Mouse (Mus musculus) forebrain, embryonic 13.5 days (tissue): ENCODE data around the gene Myt1l. TPM values are rescaled to one million over a fixed set of nuclear protein-coding genes. Genes with fewer than 3 reads are reported as not detected.

ENCODE experiments used
- ATAC-seq: fragments of 200-750 bp; cut with Nextera tagmentation; 2 replicates; pipeline ENCODE4 v1.8.0; 2017
- H3K27ac ChIP-seq: fragments of 300-500 bp; sonication (generic); 2 replicates; pipeline ENCODE4 v1.5.1; 2015; ENCODE audit warnings: inconsistent platforms, mild to moderate bottlenecking, moderate library complexity
- H3K27me3 ChIP-seq: fragments of 300-500 bp; sonication (generic); 2 replicates; pipeline ENCODE4 v1.6.1; 2015; ENCODE audit warnings: mild to moderate bottlenecking, inconsistent platforms
- H3K36me3 ChIP-seq: fragments of 300-500 bp; sonication (generic); 2 replicates; pipeline ENCODE4 v1.6.1; 2015; ENCODE audit warnings: mild to moderate bottlenecking, inconsistent platforms; ENCODE audit not compliant: poor library complexity, severe bottlenecking
- H3K4me1 ChIP-seq: fragments of 300-500 bp; sonication (generic); 2 replicates; pipeline ENCODE4 v1.6.1; 2015; ENCODE audit warnings: inconsistent platforms
- H3K4me2 ChIP-seq: fragments of 300-500 bp; sonication (generic); 2 replicates; pipeline ENCODE4 v1.6.1; 2015; ENCODE audit warnings: inconsistent platforms, mild to moderate bottlenecking, moderate library complexity
- H3K4me3 ChIP-seq: fragments of 300-500 bp; sonication (generic); 2 replicates; pipeline ENCODE4 v1.5.1; 2015; ENCODE audit warnings: mild to moderate bottlenecking, inconsistent platforms
- H3K9ac ChIP-seq: fragments of 300-500 bp; sonication (generic); 2 replicates; pipeline ENCODE4 v1.6.1; 2015; ENCODE audit warnings: mild to moderate bottlenecking, inconsistent platforms
- H3K9me3 ChIP-seq: fragments of 300-500 bp; sonication (generic); replicated peaks from 2 replicates; pipeline ENCODE4 v1.6.1; 2016; ENCODE audit warnings: inconsistent platforms
- WGBS: fragments of 180-500 bp; shearing (Covaris S2); methylation state at CpG from one replicate; pipeline ENCODE4 v1.1.7; 2015; 5-methylcytosine and 5-hydroxymethylcytosine counted together
- polyA plus RNA-seq: library from polyadenylated mRNA; unstranded; fragments of >200 nt; fragmentation: Nextera tagmentation; extraction: Ambion mirVana; gene quantifications from 2 replicates; pipeline ENCODE4 v1.2.1, GENCODE M21; 2015

Myt1l gene
- polyA plus RNA-seq, 1 experiment from 2014 or later = 116 TPM

- no peak overlapping the region for H3K27ac ChIP-seq
- H3K27me3 ChIP-seq = no peaks in the 10 kb centered on the region
- no peak overlapping the region for H3K9ac ChIP-seq
- no peak overlapping the region for H3K4me3 ChIP-seq
- H3K36me3 ChIP-seq = peaks cover 26% of the 10 kb centered on the region
- no peaks in the 10 kb centered on the region for H3K9me3 ChIP-seq
- H3K4me2 ChIP-seq = no peak overlapping the region
- WGBS = 93% methylated on average over 7 of the region's 7 CpGs
- H3K4me1 ChIP-seq = peaks cover 13% of the 10 kb centered on the region; the same call in 1 of the 2 replicates
- ATAC-seq = no peak
Measured at GRCm38 (mm10) chr12:29838421-29838820, 310.2 kb downstream of the Myt1l start.

- Histone ChIP-seq H3K27ac (no peak overlapping the region), H3K9ac (no peak overlapping the region), H3K9me3 (no peaks in the 10 kb centered on the region), H3K36me3 (peaks cover 31% of the 10 kb centered on the region), H3K4me2 (no peak overlapping the region), H3K4me3 (no peak overlapping the region), H3K27me3 (no peaks in the 10 kb centered on the region), H3K4me1 (peaks cover 8% of the 10 kb centered on the region)
- 89% methylated on average over 3 of the region's 3 CpGs for WGBS
- no peak for ATAC-seq
Measured at GRCm38 (mm10) chr12:29849936-29850335, 321.8 kb downstream of the Myt1l start.

- H3K4me1 ChIP-seq = peaks cover 8% of the 10 kb centered on the region
- no peaks in the 10 kb centered on the region for H3K9me3 ChIP-seq
- H3K4me2 ChIP-seq = no peak overlapping the region
- 67% methylated on average over 9 of the region's 9 CpGs for WGBS
- 0 out of 2 replicates have a peak, but pooled peaks have one; percentile 50 for ATAC-seq
- H3K9ac ChIP-seq = no peak overlapping the region
- H3K4me3 ChIP-seq = no peak overlapping the region
- H3K36me3 ChIP-seq = peaks cover 45% of the 10 kb centered on the region
- no peaks in the 10 kb centered on the region for H3K27me3 ChIP-seq
- H3K27ac ChIP-seq = peak overlapping the region; percentile 51; the same call in 1 of the 2 replicates
Measured at GRCm38 (mm10) chr12:29854151-29854585, 326.0 kb downstream of the Myt1l start.

GRCm38 (mm10) chr12:29855007-29855406, 326.8 kb downstream of the Myt1l start:
- H3K4me1 ChIP-seq = peaks cover 8% of the 10 kb centered on the region
- no peak overlapping the region for H3K27ac ChIP-seq
- ATAC-seq = peak; percentile 59; the same call in 1 of the 2 replicates
- WGBS = 17% methylated on average over 5 of the region's 5 CpGs
- H3K9ac ChIP-seq = no peak overlapping the region
- H3K36me3 ChIP-seq = peaks cover 43% of the 10 kb centered on the region
- H3K4me3 ChIP-seq = no peak overlapping the region
- no peak overlapping the region for H3K4me2 ChIP-seq
- H3K27me3 ChIP-seq = no peaks in the 10 kb centered on the region
- no peaks in the 10 kb centered on the region for H3K9me3 ChIP-seq

GRCm38 (mm10) chr12:29860986-29861385, 332.8 kb downstream of the Myt1l start:
- H3K27me3 ChIP-seq = no peaks in the 10 kb centered on the region
- H3K4me1 ChIP-seq = no peaks in the 10 kb centered on the region
- WGBS = 31% methylated on average over 2 of the region's 2 CpGs
- no peak overlapping the region for H3K9ac ChIP-seq
- no peak overlapping the region for H3K4me3 ChIP-seq
- H3K4me2 ChIP-seq = no peak overlapping the region
- ATAC-seq = no peak
- H3K36me3 ChIP-seq = peaks cover 27% of the 10 kb centered on the region
- no peaks in the 10 kb centered on the region for H3K9me3 ChIP-seq
- H3K27ac ChIP-seq = no peak overlapping the region

- no peaks in the 10 kb centered on the region for H3K9me3 ChIP-seq
- ATAC-seq = no peak
- H3K27me3 ChIP-seq = no peaks in the 10 kb centered on the region
- H3K36me3 ChIP-seq = peaks cover 12% of the 10 kb centered on the region
- H3K27ac ChIP-seq = no peak overlapping the region
- H3K4me2 ChIP-seq = no peak overlapping the region
- H3K9ac ChIP-seq = no peak overlapping the region; the same call in 1 of the 2 replicates
- H3K4me1 ChIP-seq = peaks cover 27% of the 10 kb centered on the region
- no peak overlapping the region for H3K4me3 ChIP-seq
- WGBS = 76% methylated on average over 4 of the region's 4 CpGs
Measured at GRCm38 (mm10) chr12:29868295-29868694, 340.1 kb downstream of the Myt1l start.

GRCm38 (mm10) chr12:29868781-29869180, 340.6 kb downstream of the Myt1l start:
- H3K27me3 ChIP-seq = no peaks in the 10 kb centered on the region
- peaks cover 31% of the 10 kb centered on the region for H3K4me1 ChIP-seq
- ATAC-seq = no peak
- H3K36me3 ChIP-seq = peaks cover 12% of the 10 kb centered on the region
- H3K27ac ChIP-seq = no peak overlapping the region
- H3K4me2 ChIP-seq = no peak overlapping the region
- 91% methylated on average over 9 of the region's 9 CpGs for WGBS
- H3K9ac ChIP-seq = no peak overlapping the region
- no peaks in the 10 kb centered on the region for H3K9me3 ChIP-seq
- H3K4me3 ChIP-seq = no peak overlapping the region

GRCm38 (mm10) chr12:29872156-29872815, 344.1 kb downstream of the Myt1l start:
- H3K4me2 ChIP-seq = peak overlapping the region; percentile 41
- peak overlapping the region; percentile 96 for H3K27ac ChIP-seq
- H3K4me3 ChIP-seq = no peak overlapping the region
- WGBS = 4% methylated on average over 7 of the region's 7 CpGs
- peaks cover 10% of the 10 kb centered on the region for H3K36me3 ChIP-seq
- no peaks in the 10 kb centered on the region for H3K27me3 ChIP-seq
- peak overlapping the region; percentile 41; the same call in 1 of the 2 replicates for H3K9ac ChIP-seq
- no peaks in the 10 kb centered on the region for H3K9me3 ChIP-seq
- peak; percentile 99 for ATAC-seq
- H3K4me1 ChIP-seq = peaks cover 34% of the 10 kb centered on the region

- Histone ChIP-seq H3K27ac (peak overlapping the region; percentile 96), H3K4me1 (peaks cover 34% of the 10 kb centered on the region), H3K4me3 (no peak overlapping the region), H3K4me2 (no peak overlapping the region), H3K9ac (no peak overlapping the region), H3K9me3 (no peaks in the 10 kb centered on the region), H3K36me3 (peaks cover 7% of the 10 kb centered on the region; the same call in 1 of the 2 replicates), H3K27me3 (no peaks in the 10 kb centered on the region)
- no peak for ATAC-seq
- 69% methylated on average over 1 of the region's 1 CpGs for WGBS
Measured at GRCm38 (mm10) chr12:29873281-29873772, 345.1 kb downstream of the Myt1l start.

GRCm38 (mm10) chr12:29877977-29878376, 349.8 kb downstream of the Myt1l start:
- Histone ChIP-seq H3K27ac (no peak overlapping the region), H3K4me2 (no peak overlapping the region), H3K27me3 (no peaks in the 10 kb centered on the region), H3K4me1 (peaks cover 23% of the 10 kb centered on the region), H3K36me3 (peaks cover 15% of the 10 kb centered on the region; the same call in 1 of the 2 replicates), H3K4me3 (no peak overlapping the region), H3K9ac (no peak overlapping the region), H3K9me3 (no peaks in the 10 kb centered on the region)
- 95% methylated on average over 10 of the region's 10 CpGs for WGBS
- ATAC-seq = no peak

- ATAC-seq = peak; percentile 90
- Histone ChIP-seq H3K36me3 (peaks cover 16% of the 10 kb centered on the region), H3K9me3 (no peaks in the 10 kb centered on the region), H3K9ac (no peak overlapping the region), H3K4me1 (peaks cover 40% of the 10 kb centered on the region), H3K4me2 (peak overlapping the region; percentile 38), H3K27ac (peak overlapping the region; percentile 90), H3K4me3 (no peak overlapping the region), H3K27me3 (no peaks in the 10 kb centered on the region)
- WGBS = 9% methylated on average over 9 of the region's 9 CpGs
Measured at GRCm38 (mm10) chr12:29882871-29883617, 354.9 kb downstream of the Myt1l start.

GRCm38 (mm10) chr12:29884376-29884775, 356.2 kb downstream of the Myt1l start:
- Histone ChIP-seq H3K4me2 (no peak overlapping the region), H3K4me3 (no peak overlapping the region), H3K27me3 (no peaks in the 10 kb centered on the region), H3K36me3 (peaks cover 17% of the 10 kb centered on the region; the same call in 1 of the 2 replicates), H3K9ac (no peak overlapping the region), H3K27ac (peak overlapping the region; percentile 90), H3K9me3 (no peaks in the 10 kb centered on the region), H3K4me1 (peaks cover 40% of the 10 kb centered on the region)
- ATAC-seq = peak; percentile 37; the same call in 1 of the 2 replicates
- WGBS = 71% methylated on average over 5 of the region's 5 CpGs
